Mouse (Mus musculus) liver, postnatal 0 days (tissue): ENCODE results near the gene Rest. TPM values are rescaled to one million over a fixed set of nuclear protein-coding genes. Genes with fewer than 3 reads are reported as not detected.

ENCODE experiments used
- ATAC-seq: fragments of 200-750 bp; cut with Nextera tagmentation; 2 replicates; pipeline ENCODE4 v1.8.0; 2017; ENCODE audit warnings: mild to moderate bottlenecking, moderate library complexity
- DNase-seq: peaks from one replicate; pipeline ENCODE4 v3.0.0-alpha.2; 2016
- H3K27ac ChIP-seq: fragments of 300-500 bp; sonication (generic); 2 replicates; pipeline ENCODE4 v1.5.1; 2014; ENCODE audit warnings: antibody characterized with exemption, moderate library complexity, mild to moderate bottlenecking, low read depth
- H3K27me3 ChIP-seq: fragments of 300-500 bp; sonication (generic); 2 replicates; pipeline ENCODE4 v1.6.1; 2014; ENCODE audit warnings: low read length, control low read depth, mixed read lengths; ENCODE audit not compliant: insufficient read depth
- H3K36me3 ChIP-seq: fragments of 300-500 bp; sonication (generic); replicated peaks from 2 replicates; pipeline ENCODE4 v1.6.1; 2014; ENCODE audit warnings: mild to moderate bottlenecking, control low read depth, low read length, moderate library complexity, mixed read lengths; ENCODE audit not compliant: insufficient read depth
- H3K4me1 ChIP-seq: fragments of 300-500 bp; sonication (generic); 2 replicates; pipeline ENCODE4 v1.6.1; 2014; ENCODE audit warnings: antibody characterized with exemption, mild to moderate bottlenecking, control low read depth; ENCODE audit not compliant: insufficient read depth
- H3K4me2 ChIP-seq: fragments of 300-500 bp; sonication (generic); 2 replicates; pipeline ENCODE4 v1.6.1; 2014; ENCODE audit warnings: low read depth, mild to moderate bottlenecking, low read length, moderate library complexity, mixed read lengths
- H3K4me3 ChIP-seq: fragments of 300-500 bp; sonication (generic); 2 replicates; pipeline ENCODE4 v1.5.1; 2014; ENCODE audit warnings: low read depth, low read length
- H3K9ac ChIP-seq: fragments of 300-500 bp; sonication (generic); replicated peaks from 2 replicates; pipeline ENCODE4 v1.6.1; 2014; ENCODE audit warnings: mild to moderate bottlenecking, moderate library complexity
- H3K9me3 ChIP-seq: fragments of 300-500 bp; sonication (generic); 2 replicates; pipeline ENCODE4 v1.6.1; 2016; ENCODE audit warnings: mild to moderate bottlenecking, control low read depth, low read length, mixed read lengths
- CTCF ChIP-seq: sonication (generic); IDR thresholded peaks from 2 replicates; pipeline ENCODE4 v1.5.1; 2016; ENCODE audit warnings: antibody characterized with exemption, low read depth
- EP300 ChIP-seq: IDR thresholded peaks from 2 replicates; pipeline ENCODE4 v1.6.1; 2016; ENCODE audit warnings: antibody characterized with exemption, low read depth, mild to moderate bottlenecking
- WGBS: fragments of 180-500 bp; shearing (Covaris S2); extraction: QIAGEN DNeasy Blood & Tissue Kit; methylation state at CpG from one replicate; pipeline ENCODE4 v1.1.7; 2014; ENCODE audit not compliant: insufficient replicate concordance; 5-methylcytosine and 5-hydroxymethylcytosine counted together
- polyA plus RNA-seq: library from polyadenylated mRNA; unstranded; fragments of >200 nt; fragmentation: Nextera tagmentation; extraction: Ambion mirVana; gene quantifications from 2 replicates; pipeline ENCODE4 v1.2.1, GENCODE M21; 2015

The Rest gene
- polyA plus RNA-seq, 1 experiment from 2014 or later = 6.4 TPM

GRCm38 (mm10) chr5:77251656-77252055, 13.6 kb upstream of the Rest start:
- Histone ChIP-seq H3K36me3 (no peaks in the 10 kb centered on the region), H3K4me2 (no peak overlapping the region), H3K9me3 (no peaks in the 10 kb centered on the region), H3K27me3 (no peaks in the 10 kb centered on the region), H3K9ac (no peak overlapping the region), H3K4me3 (no peak overlapping the region), H3K4me1 (no peaks in the 10 kb centered on the region), H3K27ac (no peak overlapping the region)
- TF ChIP-seq EP300 = no peak
- no peak for TF ChIP-seq CTCF
- ATAC-seq = no peak
- no peak for DNase-seq
- 32% methylated on average over 5 of the region's 5 CpGs for WGBS

- WGBS = 50% methylated on average over 8 of the region's 8 CpGs
- TF ChIP-seq EP300 (no peak), CTCF (no peak)
- H3K9ac ChIP-seq = no peak overlapping the region
These were observed 13.0 kb upstream of the Rest start for GRCm38 (mm10) chr5:77252115-77252827.

GRCm38 (mm10) chr5:77253154-77253553, 12.1 kb upstream of the Rest start:
- no peaks in the 10 kb centered on the region for H3K27me3 ChIP-seq
- no peak overlapping the region for H3K4me3 ChIP-seq
- H3K9me3 ChIP-seq = no peaks in the 10 kb centered on the region
- TF ChIP-seq EP300 (no peak), CTCF (no peak)
- no peak overlapping the region for H3K27ac ChIP-seq
- no peak overlapping the region for H3K4me2 ChIP-seq
- DNase-seq = no peak
- WGBS = 58% methylated on average over 1 of the region's 1 CpGs
- no peaks in the 10 kb centered on the region for H3K36me3 ChIP-seq
- no peaks in the 10 kb centered on the region for H3K4me1 ChIP-seq
- ATAC-seq = no peak
- no peak overlapping the region for H3K9ac ChIP-seq

More at GRCm38 (mm10) chr5:77252115-77252827, 13.0 kb upstream of the Rest start:
- Histone ChIP-seq H3K4me2 (no peak overlapping the region), H3K27ac (no peak overlapping the region), H3K9me3 (no peaks in the 10 kb centered on the region), H3K4me3 (no peak overlapping the region), H3K4me1 (no peaks in the 10 kb centered on the region), H3K27me3 (no peaks in the 10 kb centered on the region), H3K36me3 (no peaks in the 10 kb centered on the region)
- ATAC-seq = no peak
- DNase-seq = no peak

GRCm38 (mm10) chr5:77254402-77254801, 10.9 kb upstream of the Rest start:
- ATAC-seq (no peak), DNase-seq (no peak)
- TF ChIP-seq CTCF (no peak), EP300 (no peak)
- H3K4me1 ChIP-seq = no peaks in the 10 kb centered on the region
- WGBS = 60% methylated on average over 3 of the region's 3 CpGs
- H3K9me3 ChIP-seq = no peaks in the 10 kb centered on the region
- H3K4me2 ChIP-seq = no peak overlapping the region
- H3K27me3 ChIP-seq = no peaks in the 10 kb centered on the region
- no peak overlapping the region for H3K9ac ChIP-seq
- no peak overlapping the region for H3K27ac ChIP-seq
- H3K36me3 ChIP-seq = no peaks in the 10 kb centered on the region
- no peak overlapping the region for H3K4me3 ChIP-seq

GRCm38 (mm10) chr5:77257603-77258002, 7.7 kb upstream of the Rest start:
- no peak for DNase-seq
- no peaks in the 10 kb centered on the region for H3K27me3 ChIP-seq
- 75% methylated on average over 3 of the region's 3 CpGs for WGBS
- TF ChIP-seq CTCF (no peak), EP300 (no peak)
- no peak overlapping the region for H3K27ac ChIP-seq
- H3K36me3 ChIP-seq = no peaks in the 10 kb centered on the region
- ATAC-seq = no peak
- no peaks in the 10 kb centered on the region for H3K9me3 ChIP-seq
- H3K4me1 ChIP-seq = no peaks in the 10 kb centered on the region
- no peak overlapping the region for H3K9ac ChIP-seq
- no peak overlapping the region for H3K4me3 ChIP-seq
- no peak overlapping the region for H3K4me2 ChIP-seq

- H3K4me2 ChIP-seq = no peak overlapping the region
- no peaks in the 10 kb centered on the region for H3K27me3 ChIP-seq
- H3K9me3 ChIP-seq = no peaks in the 10 kb centered on the region
- ATAC-seq (no peak), DNase-seq (no peak)
- no peaks in the 10 kb centered on the region for H3K36me3 ChIP-seq
- TF ChIP-seq CTCF (no peak), EP300 (no peak)
- no peak overlapping the region for H3K9ac ChIP-seq
- no peaks in the 10 kb centered on the region for H3K4me1 ChIP-seq
- H3K27ac ChIP-seq = no peak overlapping the region
- no peak overlapping the region for H3K4me3 ChIP-seq
These were observed 6.0 kb upstream of the Rest start for GRCm38 (mm10) chr5:77259315-77259714.

- 51% methylated on average over 6 of the region's 6 CpGs for WGBS
- Histone ChIP-seq H3K36me3 (no peaks in the 10 kb centered on the region), H3K4me3 (no peak overlapping the region), H3K9ac (no peak overlapping the region), H3K27ac (no peak overlapping the region), H3K27me3 (no peaks in the 10 kb centered on the region), H3K4me1 (no peaks in the 10 kb centered on the region), H3K4me2 (no peak overlapping the region), H3K9me3 (no peaks in the 10 kb centered on the region)
- TF ChIP-seq CTCF (no peak), EP300 (no peak)
- DNase-seq (no peak), ATAC-seq (no peak)
These were observed 5.2 kb upstream of the Rest start for GRCm38 (mm10) chr5:77260141-77260540.
